Mouse (Mus musculus) small intestine, adult 2 months (tissue): ENCODE measurements around the gene Gabrb1.

ENCODE experiments used
- CTCF ChIP-seq: fragments of 200-500 bp; IDR thresholded peaks from 2 replicates; pipeline ENCODE4 v1.5.1; 2012; ENCODE audit warnings: low read depth, mild to moderate bottlenecking, control low read depth, inconsistent platforms, low read length, moderate library complexity, mixed read lengths; ENCODE audit not compliant: insufficient replicate concordance, insufficient read length; ENCODE audit errors: extremely low read depth
- POLR2A ChIP-seq: fragments of 200-500 bp; IDR thresholded peaks from 2 replicates; pipeline ENCODE4 v1.6.1; 2012; ENCODE audit warnings: low read depth, mild to moderate bottlenecking, control low read depth, inconsistent platforms, low read length, moderate library complexity

GRCm38 (mm10) chr5:72175530-72175929 lies 517.6 kb downstream of the Gabrb1 start:
- TF ChIP-seq POLR2A (no peak), CTCF (no peak)
